In the genomic region with DNA sequence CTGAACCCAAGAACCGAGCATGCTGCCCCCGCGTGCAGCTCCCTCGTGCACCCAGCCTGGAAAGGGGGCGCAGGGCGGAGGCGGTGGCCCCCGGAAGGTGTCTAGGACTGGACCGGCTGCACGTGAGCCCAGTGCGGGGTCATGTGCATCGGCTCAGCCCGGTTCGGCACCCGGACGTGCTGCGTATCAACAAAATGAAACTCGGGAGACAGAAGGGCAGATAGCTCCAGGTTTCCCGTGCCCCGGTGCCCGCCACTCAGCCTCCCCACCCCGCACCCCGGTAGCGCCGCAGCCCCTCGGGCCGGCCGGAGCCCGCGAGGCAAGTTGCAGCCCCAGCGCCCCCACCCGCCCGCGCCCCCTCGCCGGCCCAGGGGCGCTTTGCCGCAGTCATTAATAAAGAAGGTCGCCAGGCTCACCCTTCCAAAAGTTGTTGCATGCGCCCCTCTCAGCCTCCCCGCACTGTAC, we compare ENCODE assay signal across 8 mouse cellular contexts. TPM values are rescaled to one million over a fixed set of nuclear protein-coding genes. Genes with fewer than 3 reads are reported as not detected.
DNase-seq lines count a peak whose midpoint lies in the region; ATAC-seq and TF ChIP-seq lines count a peak whose summit lies in the region.

No protein-coding gene starts in this region.

- no peak for ATAC-seq in embryonic facial prominence, embryonic 11.5 days (replicated peaks; ENCODE audit: insufficient number of reproducible peaks, low FRiP score, low TSS enrichment, low read depth)
- ATAC-seq in limb, embryonic 11.5 days (ENCODE audit: insufficient number of reproducible peaks, low FRiP score, low TSS enrichment, low read depth), result no peak
- ATAC-seq in megakaryocyte-erythroid progenitor cell, adult 5-6 weeks (replicated peaks; ENCODE audit: low FRiP score, low TSS enrichment, poor library complexity, severe bottlenecking), result peak; percentile 44

- H3K4me3 ChIP-seq in embryonic facial prominence, embryonic 11.5 days (ENCODE audit: low read depth, low read length), result peak overlapping the region; percentile 66
- H3K4me3 ChIP-seq in heart, adult 2 months, result peak overlapping the region; percentile 80
- peak overlapping the region; percentile 79 for H3K4me3 ChIP-seq in kidney, adult 2 months (ENCODE audit: insufficient read depth, low read depth, low read length)
- peak overlapping the region; percentile 54 for H3K4me3 ChIP-seq in limb, embryonic 11.5 days (ENCODE audit: low read depth, low read length)

- under 1% methylated on average over 35 of the region's 41 CpGs for WGBS in embryonic facial prominence, embryonic 11.5 days
- WGBS in heart, adult 2 months, result under 1% methylated on average over 41 of the region's 41 CpGs
- 1% methylated on average over 37 of the region's 41 CpGs for WGBS in kidney, adult 2 months
- WGBS in limb, embryonic 11.5 days, result under 1% methylated on average over 41 of the region's 41 CpGs

- no peak overlapping the region for H3K27ac ChIP-seq in embryonic facial prominence, embryonic 11.5 days (replicated peaks; ENCODE audit: low read depth, low read length)
- H3K27ac ChIP-seq in heart, adult 2 months, result peak overlapping the region; percentile 97
- peak overlapping the region; percentile 90 for H3K27ac ChIP-seq in kidney, adult 2 months (ENCODE audit: insufficient read depth, low read depth, low read length)
- H3K27ac ChIP-seq in limb, embryonic 11.5 days (replicated peaks; ENCODE audit: low read depth, low read length), result no peak overlapping the region; the same call in 1 of the 2 replicates

- no peak for TF ChIP-seq CTCF in heart, adult 2 months (IDR thresholded peaks at IDR 0.05)
- no peak for TF ChIP-seq CTCF in kidney, adult 2 months (conservative IDR thresholded peaks at IDR 0.05; ENCODE audit: insufficient read depth, insufficient read length, low read depth, low read length)

- peaks cover 12% of the 10 kb centered on the region for H3K27me3 ChIP-seq in embryonic facial prominence, embryonic 11.5 days (ENCODE audit: control insufficient read depth, insufficient read depth, low read length)
- H3K27me3 ChIP-seq in heart, adult 2 months (ENCODE audit: control insufficient read depth, insufficient read depth, low read length), result no peaks in the 10 kb centered on the region
- no peaks in the 10 kb centered on the region for H3K27me3 ChIP-seq in kidney, adult 2 months (replicated peaks; ENCODE audit: control insufficient read depth, insufficient read depth, low read length)
- H3K27me3 ChIP-seq in limb, embryonic 11.5 days (ENCODE audit: control insufficient read depth, insufficient read depth, low read length), result peaks cover 18% of the 10 kb centered on the region

- H3K4me1 ChIP-seq in embryonic facial prominence, embryonic 11.5 days (ENCODE audit: control insufficient read depth, insufficient read depth, low read length), result peaks cover 8% of the 10 kb centered on the region; the same call in 1 of the 2 replicates
- H3K4me1 ChIP-seq in heart, adult 2 months (ENCODE audit: control insufficient read depth, insufficient read depth, low read length), result peaks cover 6% of the 10 kb centered on the region
- H3K4me1 ChIP-seq in kidney, adult 2 months (ENCODE audit: control insufficient read depth, insufficient read depth, low read length), result peaks cover 6% of the 10 kb centered on the region; the same call in 1 of the 2 replicates
- peaks cover 19% of the 10 kb centered on the region for H3K4me1 ChIP-seq in limb, embryonic 11.5 days (ENCODE audit: control insufficient read depth, insufficient read depth, low read length)

- no peaks in the 10 kb centered on the region for H3K9me3 ChIP-seq in embryonic facial prominence, embryonic 11.5 days (replicated peaks; ENCODE audit: control insufficient read depth, low read length)
- no peaks in the 10 kb centered on the region for H3K9me3 ChIP-seq in limb, embryonic 11.5 days (ENCODE audit: control insufficient read depth, low read length)

- H3K79me2 ChIP-seq in heart, adult 2 months (replicated peaks; ENCODE audit: control insufficient read depth, insufficient read depth, low read length), result no peaks in the 10 kb centered on the region

- H3K9ac ChIP-seq in embryonic facial prominence, embryonic 11.5 days (replicated peaks; ENCODE audit: low read length), result peak overlapping the region; percentile 73
- peak overlapping the region; percentile 98 for H3K9ac ChIP-seq in heart, adult 2 months (ENCODE audit: low read depth, low read length)
- H3K9ac ChIP-seq in limb, embryonic 11.5 days (ENCODE audit: low read length), result peak overlapping the region; percentile 56

- peak overlapping the region; percentile 98 for H3K4me2 ChIP-seq in embryonic facial prominence, embryonic 11.5 days (ENCODE audit: low read depth, low read length)
- peak overlapping the region; percentile 91 for H3K4me2 ChIP-seq in limb, embryonic 11.5 days (ENCODE audit: low read depth, severe bottlenecking)

- no peak for TF ChIP-seq EP300 in heart, adult 2 months (IDR thresholded peaks at IDR 0.05; ENCODE audit: insufficient read depth, low read depth, low read length)

- no peak for TF ChIP-seq POLR2A in heart, adult 2 months (IDR thresholded peaks at IDR 0.05; ENCODE audit: insufficient read depth, low read depth, low read length)
- TF ChIP-seq POLR2A in kidney, adult 2 months (IDR thresholded peaks at IDR 0.05; ENCODE audit: low read depth, low read length), result no peak

- no peaks in the 10 kb centered on the region for H3K36me3 ChIP-seq in embryonic facial prominence, embryonic 11.5 days (replicated peaks; ENCODE audit: control insufficient read depth, insufficient read depth, low read depth, low read length)
- H3K36me3 ChIP-seq in heart, adult 2 months (ENCODE audit: control insufficient read depth, insufficient read depth, low read length), result no peaks in the 10 kb centered on the region
- H3K36me3 ChIP-seq in kidney, adult 2 months (ENCODE audit: control insufficient read depth, insufficient read depth, low read length), result no peaks in the 10 kb centered on the region
- H3K36me3 ChIP-seq in limb, embryonic 11.5 days (ENCODE audit: control insufficient read depth, insufficient read depth, low read length), result no peaks in the 10 kb centered on the region

- intact Hi-C loops in heart, adult 2 months (cut with DNase I), result no loop called here

- peak; percentile 66 for DNase-seq in T-cell, adult 2 months (ENCODE audit: low spot score)
- DNase-seq in embryonic facial prominence, embryonic 11.5 days (ENCODE audit: low spot score), result no peak
- DNase-seq in heart, adult 2 months, result peak; percentile 78 to 80
- DNase-seq in kidney, adult 2 months, result no peak
- DNase-seq in limb, embryonic 11.5 days (ENCODE audit: low spot score), result peak; percentile 70
- peak; percentile 42 for DNase-seq in skeletal muscle tissue, adult 2 months (ENCODE audit: low read depth, low spot score)
- DNase-seq in c-Kit-positive CD71-positive TER-119-positive erythroid progenitor cells, embryonic 14.5 days (ENCODE audit: low spot score), result no peak

RNA-seq across cellular contexts. Expression of a gene that starts 0.8 kb away (rescaled TPM):
- 0.26 and 0.52 TPM in 2 replicates for polyA plus RNA-seq in embryonic facial prominence, embryonic 11.5 days (2014; fragmentation: Nextera tagmentation; extraction: Ambion mirVana)
- total RNA-seq in heart, adult 2 months (2021), result 10 to 100 TPM; 11.3 to 12.4 TPM
- polyA plus RNA-seq in heart, adult 2 months (2012; rRNA removed), result 6.5 and 7.3 TPM in 2 replicates
- polyA plus RNA-seq in kidney, adult 2 months (2012; rRNA removed), result 13.4 and 13.8 TPM in 2 replicates
- 0.28 and 0.44 TPM in 2 replicates for polyA plus RNA-seq in limb, embryonic 11.5 days (2014; fragmentation: Nextera tagmentation; extraction: Ambion mirVana)
- 11.1 and 12.1 TPM in 2 replicates for total RNA-seq in megakaryocyte-erythroid progenitor cell, adult 5-6 weeks (2014; fragmentation: Nextera tagmentation)
- total RNA-seq in megakaryocyte-erythroid progenitor cell, adult 5-6 weeks (2017), result 7.1 and 8.9 TPM in 2 replicates

Comparison
In these comparisons a context has a peak if more than half of its experiments do, and no peak if none do; other contexts are left out.
1. DNase-seq: peak in T-cell, adult 2 months (single experiment), heart, adult 2 months (2 of 2), limb, embryonic 11.5 days (single experiment) and skeletal muscle tissue, adult 2 months (single experiment); none in embryonic facial prominence, embryonic 11.5 days (single experiment), kidney, adult 2 months (single experiment) and c-Kit-positive CD71-positive TER-119-positive erythroid progenitor cells, embryonic 14.5 days (single experiment).
2. H3K27ac ChIP-seq: peak in heart, adult 2 months (single experiment) and kidney, adult 2 months (single experiment); none in embryonic facial prominence, embryonic 11.5 days (single experiment) and limb, embryonic 11.5 days (single experiment).
3. Peak in every context shown above with its lines, with median percentiles within 50 percentile points of each other: H3K4me3 ChIP-seq and H3K9ac ChIP-seq.